9 mouse cellular contexts compared by ENCODE assay signal in genomic region chr9:96873082-96873481, GRCm38 (mm10). TPM values are rescaled to one million over a fixed set of nuclear protein-coding genes. Genes with fewer than 3 reads are reported as not detected.
DNase-seq lines count a peak whose midpoint lies in the region; ATAC-seq and TF ChIP-seq lines count a peak whose summit lies in the region.
"Had no signal": no experiment of that assay in that cellular context is flagged by ENCODE, and none has a peak within 500 bp of the region (broad histone marks: within the 10 kb centered on the region; RNA-seq: fewer than 3 reads in every experiment).

No protein-coding gene starts in this region.

- H3K9ac ChIP-seq in liver, postnatal 0 days (replicated peaks): no peak overlapping the region
- H3K9ac ChIP-seq: lung, embryonic 15.5 days had no signal

- H3K4me3 ChIP-seq in liver, postnatal 0 days (ENCODE audit: low read depth, low read length): no peak overlapping the region
- H3K4me3 ChIP-seq: lung, embryonic 15.5 days had no signal

- no peaks in the 10 kb centered on the region for H3K36me3 ChIP-seq in liver, postnatal 0 days (replicated peaks; ENCODE audit: insufficient read depth, low read length)
- H3K36me3 ChIP-seq: lung, embryonic 15.5 days had no signal

- no peak for TF ChIP-seq EP300 in liver, postnatal 0 days (IDR thresholded peaks at IDR 0.05; ENCODE audit: low read depth)

- no peaks in the 10 kb centered on the region for H3K9me3 ChIP-seq in liver, postnatal 0 days (ENCODE audit: low read length)
- H3K9me3 ChIP-seq: lung, embryonic 15.5 days had no signal

- no peak overlapping the region for H3K27ac ChIP-seq in liver, postnatal 0 days (ENCODE audit: low read depth)
- H3K27ac ChIP-seq: lung, embryonic 15.5 days had no signal

- H3K4me1 ChIP-seq in liver, postnatal 0 days (ENCODE audit: insufficient read depth): no peaks in the 10 kb centered on the region

- no peaks in the 10 kb centered on the region for H3K27me3 ChIP-seq in liver, postnatal 0 days (ENCODE audit: insufficient read depth, low read length)
- H3K27me3 ChIP-seq: lung, embryonic 15.5 days had no signal

- DNase-seq in frontal cortex, postnatal 14 days (ENCODE audit: low spot score in 2 of 2): no peak
- peak; percentile 60 for DNase-seq in 3T3-L1 (ENCODE audit: low read depth, low spot score)
- DNase-seq in adrenal gland, adult 2 months: peak; percentile 64
- DNase-seq in gastrocnemius, postnatal 10 days: peak; percentile 66
- DNase-seq in liver, postnatal 0 days: peak; percentile 56
- peak; percentile 25 for DNase-seq in thymus, postnatal 0 days (ENCODE audit: low spot score)
- DNase-seq in frontal cortex, postnatal 10 days (ENCODE audit: low spot score in 2 of 2): no peak

- WGBS in liver, postnatal 0 days (ENCODE audit: insufficient replicate concordance): 76% methylated on average over 5 of the region's 5 CpGs

- TF ChIP-seq CTCF in liver, postnatal 0 days (IDR thresholded peaks at IDR 0.05; ENCODE audit: low read depth): peak; percentile 56

- peak; percentile 61 for ATAC-seq in frontal cortex, adult (ENCODE audit: low TSS enrichment)
- no peak for ATAC-seq in liver, postnatal 0 days

- H3K4me2 ChIP-seq in liver, postnatal 0 days (ENCODE audit: low read depth, low read length): no peak overlapping the region
- H3K4me2 ChIP-seq: lung, embryonic 15.5 days had no signal

RNA-seq across cellular contexts. Expression of gene Pxylp1, which starts 19.4 kb away (rescaled TPM):
- 10 to 100 TPM in 1 of 2 experiments, 1 to 10 TPM in 1; 5.6 to 13.0 TPM for total RNA-seq in adrenal gland, adult 2 months (2021)
- 2.7 and 2.9 TPM in 2 replicates for polyA plus RNA-seq in adrenal gland, adult 2 months (2012; rRNA removed)
- 1 to 10 TPM; 4.5 to 7.4 TPM for total RNA-seq in gastrocnemius, postnatal 10 days (2021)
- polyA plus RNA-seq in liver, postnatal 0 days (2015; fragmentation: Nextera tagmentation; extraction: Ambion mirVana): 4.9 and 5.3 TPM in 2 replicates
- polyA plus RNA-seq in thymus, postnatal 0 days (2015; fragmentation: Nextera tagmentation; extraction: Ambion mirVana): 5.2 and 7.5 TPM in 2 replicates

Comparison
In these comparisons a context has a peak if more than half of its experiments do, and no peak if none do; other contexts are left out.
1. DNase-seq: peak in 3T3-L1 (single experiment), adrenal gland, adult 2 months (single experiment), gastrocnemius, postnatal 10 days (single experiment), liver, postnatal 0 days (single experiment) and thymus, postnatal 0 days (single experiment); none in frontal cortex, postnatal 14 days (0 of 2) and frontal cortex, postnatal 10 days (0 of 2).